Mouse (Mus musculus) forebrain, embryonic 15.5 days (tissue): ENCODE measurements around the gene Tas2r138. TPM values are rescaled to one million over a fixed set of nuclear protein-coding genes. Genes with fewer than 3 reads are reported as not detected.
"Not testable (repeated sequence)": the region's sequence is repeated elsewhere in the genome, so short reads cannot be mapped to it uniquely, and the experiment has no call there.

Experiments
- ATAC-seq: fragments of 200-750 bp; cut with Nextera tagmentation; replicated peaks from 2 replicates; pipeline ENCODE4 v1.8.0; 2017; ENCODE audit warnings: mild to moderate bottlenecking, moderate TSS enrichment, moderate library complexity
- H3K27ac ChIP-seq: fragments of 300-500 bp; sonication (generic); replicated peaks from 2 replicates; pipeline ENCODE4 v1.5.1; 2015; ENCODE audit warnings: mild to moderate bottlenecking, inconsistent platforms
- H3K27me3 ChIP-seq: fragments of 300-500 bp; sonication (generic); 2 replicates; pipeline ENCODE4 v1.6.1; 2015; ENCODE audit warnings: inconsistent platforms
- H3K36me3 ChIP-seq: fragments of 300-500 bp; sonication (generic); 2 replicates; pipeline ENCODE4 v1.6.1; 2015; ENCODE audit warnings: mild to moderate bottlenecking, inconsistent platforms
- H3K4me1 ChIP-seq: fragments of 300-500 bp; sonication (generic); 2 replicates; pipeline ENCODE4 v1.6.1; 2015; ENCODE audit warnings: inconsistent platforms
- H3K4me2 ChIP-seq: fragments of 300-500 bp; sonication (generic); replicated peaks from 2 replicates; pipeline ENCODE4 v1.6.1; 2015; ENCODE audit warnings: mild to moderate bottlenecking, inconsistent platforms
- H3K4me3 ChIP-seq: fragments of 300-500 bp; sonication (generic); 2 replicates; pipeline ENCODE4 v1.5.1; 2015; ENCODE audit warnings: mild to moderate bottlenecking, inconsistent platforms
- H3K9ac ChIP-seq: fragments of 300-500 bp; sonication (generic); replicated peaks from 2 replicates; pipeline ENCODE4 v1.6.1; 2015; ENCODE audit warnings: mild to moderate bottlenecking, inconsistent platforms
- H3K9me3 ChIP-seq: fragments of 300-500 bp; sonication (generic); 2 replicates; pipeline ENCODE4 v1.6.1; 2016; ENCODE audit warnings: inconsistent platforms
- WGBS: fragments of 180-500 bp; shearing (Covaris S2); methylation state at CpG from one replicate; pipeline ENCODE4 v1.1.7; 2015; ENCODE audit warnings: mixed read lengths; 5-methylcytosine and 5-hydroxymethylcytosine counted together
- polyA plus RNA-seq: library from polyadenylated mRNA; unstranded; fragments of >200 nt; fragmentation: Nextera tagmentation; extraction: Ambion mirVana; gene quantifications from 2 replicates; pipeline ENCODE4 v1.2.1, GENCODE M21; 2015

The Tas2r138 gene
- polyA plus RNA-seq, 1 experiment from 2014 or later, result not detected

- peaks cover 6% of the 10 kb centered on the region; the same call in 1 of the 2 replicates for H3K4me1 ChIP-seq
- H3K27me3 ChIP-seq, result no peaks in the 10 kb centered on the region
- H3K36me3 ChIP-seq, result no peaks in the 10 kb centered on the region
- ATAC-seq, result no peak
- no peak overlapping the region for H3K4me2 ChIP-seq
- no peak overlapping the region for H3K27ac ChIP-seq
- H3K4me3 ChIP-seq, result no peak overlapping the region
- no peak overlapping the region for H3K9ac ChIP-seq
- no peaks in the 10 kb centered on the region for H3K9me3 ChIP-seq
Measured at GRCm38 (mm10) chr6:40607431-40607830, 5.7 kb downstream of the Tas2r138 start.

GRCm38 (mm10) chr6:40598546-40598945 is 14.6 kb downstream of the Tas2r138 start:
- not testable (repeated sequence) for ATAC-seq

GRCm38 (mm10) chr6:40594804-40595550 is 18.1 kb downstream of the Tas2r138 start:
- H3K9ac ChIP-seq, result no peak overlapping the region
- H3K27me3 ChIP-seq, result no peaks in the 10 kb centered on the region
- no peaks in the 10 kb centered on the region for H3K36me3 ChIP-seq
- no peak overlapping the region for H3K27ac ChIP-seq
- no peaks in the 10 kb centered on the region for H3K9me3 ChIP-seq
- H3K4me3 ChIP-seq, result no peak overlapping the region
- no peak for ATAC-seq
- H3K4me1 ChIP-seq, result no peaks in the 10 kb centered on the region
- H3K4me2 ChIP-seq, result no peak overlapping the region
- 77% methylated on average over 3 of the region's 3 CpGs for WGBS

More at GRCm38 (mm10) chr6:40598546-40598945, 14.6 kb downstream of the Tas2r138 start:
- not testable (repeated sequence) for H3K9ac ChIP-seq, H3K4me3 ChIP-seq, H3K36me3 ChIP-seq, H3K27me3 ChIP-seq, H3K4me1 ChIP-seq, H3K27ac ChIP-seq, H3K9me3 ChIP-seq, H3K4me2 ChIP-seq
- 27% methylated on average over 4 of the region's 4 CpGs for WGBS

- Histone ChIP-seq H3K4me1 (no peaks in the 10 kb centered on the region), H3K4me2 (no peak overlapping the region), H3K9ac (no peak overlapping the region), H3K27ac (no peak overlapping the region), H3K9me3 (no peaks in the 10 kb centered on the region), H3K27me3 (no peaks in the 10 kb centered on the region), H3K4me3 (no peak overlapping the region), H3K36me3 (no peaks in the 10 kb centered on the region)
- no peak for ATAC-seq
- WGBS, result 98% methylated on average over 2 of the region's 2 CpGs
Measured at GRCm38 (mm10) chr6:40588346-40588745, 24.8 kb downstream of the Tas2r138 start.

- H3K9ac ChIP-seq, result no peak within 1 kb of the TSS
- H3K4me1 ChIP-seq, result no peaks in the 10 kb centered on the region
- H3K4me2 ChIP-seq, result no peak within 1 kb of the TSS
- H3K9me3 ChIP-seq, result no peaks in the 10 kb centered on the region
- no peaks in the 10 kb centered on the region for H3K27me3 ChIP-seq
- H3K4me3 ChIP-seq, result no peak within 1 kb of the TSS
- no peak within 1 kb of the TSS for H3K27ac ChIP-seq
- no peak for ATAC-seq
- 88% methylated on average over 5 of the region's 5 CpGs for WGBS
- H3K36me3 ChIP-seq, result no peaks in the 10 kb centered on the region
Measured at GRCm38 (mm10) chr6:40585645-40586044, 27.5 kb downstream of the Tas2r138 start, which contains the start of gene Clec5a. Gene Clec5a, minus strand, starts transcription at chr6:40585821.

- H3K27ac ChIP-seq, result no peak overlapping the region
- H3K4me1 ChIP-seq, result no peaks in the 10 kb centered on the region
- no peak overlapping the region for H3K9ac ChIP-seq
- no peak overlapping the region for H3K4me3 ChIP-seq
- no peaks in the 10 kb centered on the region for H3K27me3 ChIP-seq
- ATAC-seq, result no peak
- no peak overlapping the region for H3K4me2 ChIP-seq
- 77% methylated on average over 6 of the region's 6 CpGs for WGBS
- H3K36me3 ChIP-seq, result no peaks in the 10 kb centered on the region
- H3K9me3 ChIP-seq, result no peaks in the 10 kb centered on the region
Measured at GRCm38 (mm10) chr6:40584336-40584735, 28.8 kb downstream of the Tas2r138 start.

- WGBS, result 85% methylated on average over 1 of the region's 1 CpGs
- Histone ChIP-seq H3K27me3 (no peaks in the 10 kb centered on the region), H3K4me1 (no peaks in the 10 kb centered on the region), H3K4me3 (no peak overlapping the region), H3K4me2 (no peak overlapping the region), H3K27ac (no peak overlapping the region), H3K36me3 (no peaks in the 10 kb centered on the region), H3K9ac (no peak overlapping the region), H3K9me3 (no peaks in the 10 kb centered on the region)
- ATAC-seq, result no peak
Measured at GRCm38 (mm10) chr6:40576305-40576704, 36.8 kb downstream of the Tas2r138 start.

GRCm38 (mm10) chr6:40573618-40574017 is 39.5 kb downstream of the Tas2r138 start:
- WGBS, result 80% methylated on average over 3 of the region's 3 CpGs
- no peak overlapping the region for H3K9ac ChIP-seq
- ATAC-seq, result no peak
- H3K4me2 ChIP-seq, result no peak overlapping the region
- no peak overlapping the region for H3K4me3 ChIP-seq
- H3K9me3 ChIP-seq, result no peaks in the 10 kb centered on the region
- H3K4me1 ChIP-seq, result no peaks in the 10 kb centered on the region
- H3K27ac ChIP-seq, result no peak overlapping the region
- no peaks in the 10 kb centered on the region for H3K27me3 ChIP-seq
- no peaks in the 10 kb centered on the region for H3K36me3 ChIP-seq

GRCm38 (mm10) chr6:40569187-40569586 is 43.9 kb downstream of the Tas2r138 start, which contains the start of gene Olfr460:
Gene Olfr460, plus strand, starts transcription at chr6:40569487.
- Histone ChIP-seq H3K4me2 (no peak within 1 kb of the TSS), H3K9ac (no peak within 1 kb of the TSS), H3K27ac (no peak within 1 kb of the TSS), H3K9me3 (no peaks in the 10 kb centered on the region), H3K4me3 (no peak within 1 kb of the TSS), H3K4me1 (no peaks in the 10 kb centered on the region), H3K36me3 (no peaks in the 10 kb centered on the region), H3K27me3 (no peaks in the 10 kb centered on the region)
- ATAC-seq, result no peak
- WGBS, result 92% methylated on average over 3 of the region's 3 CpGs

Other genes starting within 250 kb of the Tas2r138 start
- 52.5 and 53.8 TPM in 2 replicates for gene E330009J07Rik, start 177.2 kb downstream of the Tas2r138 start, polyA plus RNA-seq
- 0.09 and 0.17 TPM in 2 replicates for gene Wee2, start 174.2 kb downstream of the Tas2r138 start, polyA plus RNA-seq
- 131 and 139 TPM in 2 replicates for gene Ssbp1, start 142.0 kb downstream of the Tas2r138 start, polyA plus RNA-seq
- not detected in 2 replicates for gene Tas2r137, start 122.1 kb downstream of the Tas2r138 start, polyA plus RNA-seq
- gene Tas2r108, start 119.8 kb downstream of the Tas2r138 start, polyA plus RNA-seq, result not detected in 2 replicates
- not detected in 2 replicates for gene Prss37, start 93.8 kb downstream of the Tas2r138 start, polyA plus RNA-seq
- gene Olfr461, start 58.3 kb downstream of the Tas2r138 start, polyA plus RNA-seq, result 0.19 and 0.34 TPM in 2 replicates
- not detected in 2 replicates for gene Olfr460, start 43.8 kb downstream of the Tas2r138 start, polyA plus RNA-seq
- 0.32 and 0.52 TPM in 2 replicates for gene Clec5a, start 27.5 kb downstream of the Tas2r138 start, polyA plus RNA-seq
- not detected in 2 replicates for gene Mgam, start 15.5 kb upstream of the Tas2r138 start, polyA plus RNA-seq